In the genomic region with DNA sequence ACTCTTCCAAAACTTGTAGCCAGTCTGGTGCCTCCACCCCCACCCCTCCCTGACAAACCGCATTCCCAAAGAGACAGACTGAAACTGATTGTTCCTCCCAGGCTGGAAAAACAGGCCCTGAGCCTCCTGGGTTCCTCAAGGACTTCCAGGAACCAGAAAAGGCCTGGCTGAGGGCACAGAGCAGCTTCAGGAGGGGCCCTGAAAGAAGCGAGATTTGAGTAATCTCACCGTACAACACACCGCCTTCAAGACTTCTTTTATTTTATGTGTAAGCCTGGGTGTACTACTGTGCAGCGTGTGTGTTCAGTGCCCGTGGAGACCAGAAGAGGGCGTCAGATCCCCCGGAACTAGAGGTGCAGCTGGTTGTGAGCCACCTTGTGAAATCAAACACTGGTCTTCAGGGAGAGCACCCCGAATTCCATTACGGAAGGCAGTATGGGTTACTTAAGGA, we compare ENCODE assay signal across 8 mouse cellular contexts.
A peak's percentile ranks its signal among the peaks of the same experiment; 100 is the strongest.
DNase-seq lines count a peak whose midpoint lies in the region; ATAC-seq and TF ChIP-seq lines count a peak whose summit lies in the region.

No protein-coding gene starts in this region.

- H3K9me3 ChIP-seq in forebrain, postnatal 0 days (ENCODE audit: low read length), result no peaks in the 10 kb centered on the region
- H3K9me3 ChIP-seq in lung, embryonic 15.5 days, result no peaks in the 10 kb centered on the region
- H3K9me3 ChIP-seq in stomach, embryonic 16.5 days (replicated peaks; ENCODE audit: control insufficient read depth, low read length), result no peaks in the 10 kb centered on the region

- WGBS in forebrain, postnatal 0 days, result 75% methylated on average over 10 of the region's 10 CpGs
- WGBS in lung, embryonic 15.5 days, result 59% methylated on average over 10 of the region's 10 CpGs
- WGBS in stomach, embryonic 16.5 days, result 73% methylated on average over 10 of the region's 10 CpGs

- H3K27me3 ChIP-seq in forebrain, postnatal 0 days (ENCODE audit: insufficient read depth, low read length), result no peaks in the 10 kb centered on the region
- no peaks in the 10 kb centered on the region for H3K27me3 ChIP-seq in lung, embryonic 15.5 days
- H3K27me3 ChIP-seq in stomach, embryonic 16.5 days (ENCODE audit: control insufficient read depth, insufficient read depth, low read length), result no peaks in the 10 kb centered on the region

- TF ChIP-seq CTCF in forebrain, postnatal 0 days (IDR thresholded peaks at IDR 0.05; ENCODE audit: low read depth), result peak; percentile 43; the same call in 1 of the 2 replicates

- DNase-seq in thymus, postnatal 25 days, result peak; percentile 14
- DNase-seq in thymus, adult 18-20 months, result no peak
- peak; percentile 6 for DNase-seq in forebrain, postnatal 0 days
- no peak for DNase-seq in cerebellum, postnatal 14 days
- no peak for DNase-seq in spleen, postnatal 14 days (ENCODE audit: low spot score in 2 of 2)
- no peak for DNase-seq in adrenal gland, postnatal 14 days

- ATAC-seq in forebrain, postnatal 0 days, result no peak
- ATAC-seq in lung, embryonic 15.5 days (ENCODE audit: borderline replicate concordance, extremely low read depth, low FRiP score, low TSS enrichment), result no peak
- no peak for ATAC-seq in stomach, embryonic 16.5 days (ENCODE audit: insufficient read depth, low FRiP score)

- H3K27ac ChIP-seq in forebrain, postnatal 0 days (ENCODE audit: low read depth, low read length), result no peak overlapping the region
- peak overlapping the region; percentile 92 for H3K27ac ChIP-seq in lung, embryonic 15.5 days
- H3K27ac ChIP-seq in stomach, embryonic 16.5 days (ENCODE audit: low read length), result peak overlapping the region; percentile 78

- H3K4me2 ChIP-seq in forebrain, postnatal 0 days (ENCODE audit: low read depth), result no peak overlapping the region
- no peak overlapping the region for H3K4me2 ChIP-seq in lung, embryonic 15.5 days
- H3K4me2 ChIP-seq in stomach, embryonic 16.5 days (ENCODE audit: low read depth, low read length), result no peak overlapping the region

- H3K9ac ChIP-seq in forebrain, postnatal 0 days, result no peak overlapping the region
- no peak overlapping the region for H3K9ac ChIP-seq in lung, embryonic 15.5 days
- H3K9ac ChIP-seq in stomach, embryonic 16.5 days (ENCODE audit: low read length), result no peak overlapping the region

- no peaks in the 10 kb centered on the region for H3K4me1 ChIP-seq in forebrain, postnatal 0 days (ENCODE audit: insufficient read depth)
- H3K4me1 ChIP-seq in lung, embryonic 15.5 days, result peaks cover 30% of the 10 kb centered on the region
- H3K4me1 ChIP-seq in stomach, embryonic 16.5 days (ENCODE audit: control insufficient read depth, insufficient read depth, low read length), result peaks cover 22% of the 10 kb centered on the region

- no peaks in the 10 kb centered on the region for H3K36me3 ChIP-seq in forebrain, postnatal 0 days (ENCODE audit: insufficient read depth)
- no peaks in the 10 kb centered on the region for H3K36me3 ChIP-seq in lung, embryonic 15.5 days
- H3K36me3 ChIP-seq in stomach, embryonic 16.5 days (ENCODE audit: control insufficient read depth, insufficient read depth, low read length), result no peaks in the 10 kb centered on the region

- H3K4me3 ChIP-seq in forebrain, postnatal 0 days (ENCODE audit: low read depth, low read length), result no peak overlapping the region
- H3K4me3 ChIP-seq in lung, embryonic 15.5 days, result no peak overlapping the region
- no peak overlapping the region for H3K4me3 ChIP-seq in stomach, embryonic 16.5 days (replicated peaks; ENCODE audit: low read length)

Comparison
In these comparisons a context has a peak if more than half of its experiments do, and no peak if none do; other contexts are left out.
1. DNase-seq: peak in thymus, postnatal 25 days (single experiment) and forebrain, postnatal 0 days (single experiment); none in thymus, adult 18-20 months (0 of 2), cerebellum, postnatal 14 days (0 of 2), spleen, postnatal 14 days (0 of 2) and adrenal gland, postnatal 14 days (single experiment).